Mouse (Mus musculus) limb, embryonic 13.5 days (tissue): ENCODE measurements around the gene Ifi204. TPM values are rescaled to one million over a fixed set of nuclear protein-coding genes. Genes with fewer than 3 reads are reported as not detected.

Source experiments
- polyA plus RNA-seq: library from polyadenylated mRNA; unstranded; fragments of >200 nt; fragmentation: Nextera tagmentation; extraction: Ambion mirVana; gene quantifications from 2 replicates; pipeline ENCODE4 v1.2.1, GENCODE M21; 2015

The Ifi204 gene
- polyA plus RNA-seq, 1 experiment from 2014 or later: 1.3 TPM

Other genes starting within 250 kb of the Ifi204 start
- gene Ifi214, start 231.0 kb downstream of the Ifi204 start, polyA plus RNA-seq: not detected in 2 replicates
- gene Ifi213, start 167.7 kb downstream of the Ifi204 start, polyA plus RNA-seq: not detected in 2 replicates
- 0.04 and 0.11 TPM in 2 replicates for gene Ifi209, start 136.0 kb downstream of the Ifi204 start, polyA plus RNA-seq
- not detected in 2 replicates for gene Ifi208, start 93.3 kb downstream of the Ifi204 start, polyA plus RNA-seq
- gene Ifi207, start 25.2 kb downstream of the Ifi204 start, polyA plus RNA-seq: 0.52 and 0.78 TPM in 2 replicates
- 0.48 and 0.72 TPM in 2 replicates for gene Ifi211, start 146.1 kb upstream of the Ifi204 start, polyA plus RNA-seq
- gene Mndal, start 175.5 kb upstream of the Ifi204 start, polyA plus RNA-seq: 1.1 and 1.7 TPM in 2 replicates
- 0.70 and 0.78 TPM in 2 replicates for gene Ifi203, start 175.7 kb upstream of the Ifi204 start, polyA plus RNA-seq
- gene Ifi202b, start 215.8 kb upstream of the Ifi204 start, polyA plus RNA-seq: 0.57 and 0.60 TPM in 2 replicates